Mouse (Mus musculus): ENCODE measurements around the gene Ptprb. TPM values are rescaled to one million over a fixed set of nuclear protein-coding genes. Genes with fewer than 3 reads are reported as not detected.

The Ptprb gene
- total and polyA plus RNA-seq, 3 experiments = not detected

DNA sequence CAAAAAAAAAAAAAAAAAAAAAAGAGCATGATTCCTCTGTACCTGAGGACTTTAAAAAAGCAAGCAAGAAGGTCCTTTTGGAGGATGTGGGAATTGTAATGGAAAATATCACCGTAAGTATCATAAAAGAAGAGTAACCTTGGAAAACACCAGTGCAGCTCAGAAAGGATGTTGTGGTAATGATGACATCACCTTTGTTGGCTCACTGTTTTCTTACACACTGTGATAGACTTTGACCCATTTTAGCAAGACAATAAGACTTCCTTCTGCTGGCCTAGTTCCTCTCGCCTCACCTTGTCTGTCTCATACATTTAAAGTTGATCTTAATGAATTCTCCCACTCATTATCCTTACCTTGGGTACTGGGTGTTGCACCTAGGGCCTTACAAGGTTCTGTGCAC, 147.2 kb downstream of the Ptprb start:
- no peak for DNase-seq (ENCODE audit: low read depth, low spot score)
- H3K27ac ChIP-seq (ENCODE audit: control insufficient read depth, low read depth, low read length) = no peak overlapping the region
- no peak overlapping the region for H3K9ac ChIP-seq (ENCODE audit: control insufficient read depth, low read depth, low read length, poor library complexity, severe bottlenecking)
- no peaks in the 10 kb centered on the region for H3K36me3 ChIP-seq (ENCODE audit: control insufficient read depth in 1 of 2, insufficient read depth in 2 of 2, low read length in 2 of 2)
- TF ChIP-seq MAFK (IDR thresholded peaks at IDR 0.05; ENCODE audit: borderline replicate concordance, low read depth, low read length) (no peak), MYC (IDR thresholded peaks at IDR 0.05; ENCODE audit: low read depth, low read length) (no peak), MEF2A (IDR thresholded peaks at IDR 0.05; ENCODE audit: extremely low read depth, insufficient replicate concordance, low read depth, low read length, poor library complexity, severe bottlenecking) (no peak), TCF12 (IDR thresholded peaks at IDR 0.05; ENCODE audit: low read depth, low read length) (no peak), ZKSCAN1 (IDR thresholded peaks at IDR 0.05; ENCODE audit: low read depth, low read length) (no peak), RCOR1 (IDR thresholded peaks at IDR 0.05; ENCODE audit: low read depth, low read length) (no peak), UBTF (IDR thresholded peaks at IDR 0.05; ENCODE audit: borderline replicate concordance, insufficient read depth, low read depth, low read length) (no peak), ETS1 (IDR thresholded peaks at IDR 0.05; ENCODE audit: low read depth, low read length) (no peak), JUND (IDR thresholded peaks at IDR 0.05; ENCODE audit: low read depth, low read length) (no peak), MYB (IDR thresholded peaks at IDR 0.05; ENCODE audit: low read depth, low read length) (no peak), HCFC1 (IDR thresholded peaks at IDR 0.05; ENCODE audit: low read depth, low read length) (no peak), USF1 (IDR thresholded peaks at IDR 0.05; ENCODE audit: low read depth, low read length) (no peak), POLR2AphosphoS2 (IDR thresholded peaks at IDR 0.05; ENCODE audit: low read length) (no peak), TAL1 (IDR thresholded peaks at IDR 0.05; ENCODE audit: low read length) (no peak), CHD1 (IDR thresholded peaks at IDR 0.05; ENCODE audit: low read depth, low read length) (no peak)
- H3K27me3 ChIP-seq (ENCODE audit: control insufficient read depth in 1 of 2, insufficient read depth in 2 of 2, low read length in 2 of 2) = no peaks in the 10 kb centered on the region
- no peaks in the 10 kb centered on the region for H3K79me2 ChIP-seq (ENCODE audit: control insufficient read depth, insufficient read depth, low read length, poor library complexity)
- H3K9me3 ChIP-seq (replicated peaks; ENCODE audit: insufficient read depth, low read length) = no peaks in the 10 kb centered on the region
- H3K4me1 ChIP-seq (ENCODE audit: control insufficient read depth in 1 of 2, insufficient read depth in 2 of 2, low read length in 2 of 2) = no peaks in the 10 kb centered on the region
- H3K4me3 ChIP-seq (ENCODE audit: control insufficient read depth in 1 of 2, insufficient read depth in 1 of 2, low read depth in 2 of 2, low read length in 2 of 2) = no peak overlapping the region

DNA sequence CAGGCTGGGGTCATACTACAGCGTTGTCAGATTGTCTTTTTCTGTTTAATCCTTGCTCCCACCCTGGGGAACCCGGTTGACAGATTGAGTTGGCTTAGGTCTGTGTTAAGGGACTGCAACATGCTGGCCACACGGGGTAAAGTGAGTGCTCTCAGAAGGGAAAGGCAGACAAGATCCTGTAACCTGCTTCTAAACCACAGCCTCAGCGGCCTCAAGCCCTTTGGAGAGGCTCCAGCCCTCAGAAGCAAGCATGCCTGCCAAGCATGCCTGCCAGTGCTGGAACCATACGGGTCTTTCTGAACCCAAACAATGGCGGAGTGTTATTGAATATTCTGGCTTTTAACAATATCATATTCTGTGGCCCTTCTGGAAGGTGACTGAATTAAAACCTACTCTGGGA, 149.6 kb downstream of the Ptprb start:
- no peaks in the 10 kb centered on the region for H3K4me1 ChIP-seq (ENCODE audit: control insufficient read depth in 1 of 2, insufficient read depth in 2 of 2, low read length in 2 of 2)
- no peak overlapping the region for H3K9ac ChIP-seq (ENCODE audit: control insufficient read depth, low read depth, low read length, poor library complexity, severe bottlenecking)
- no peak overlapping the region for H3K27ac ChIP-seq (ENCODE audit: control insufficient read depth, low read depth, low read length)
- DNase-seq (ENCODE audit: low read depth, low spot score) = no peak
- TF ChIP-seq CTCF (IDR thresholded peaks at IDR 0.05 in 2 of 3, conservative IDR thresholded peaks at IDR 0.05 in 1 of 3; ENCODE audit: control insufficient read depth in 1 of 3, insufficient read depth in 1 of 3, low read depth in 2 of 3, low read length in 3 of 3, poor library complexity in 1 of 3, severe bottlenecking in 1 of 3) (no peak), TBP (IDR thresholded peaks at IDR 0.05; ENCODE audit: low read depth, low read length) (no peak), ZMIZ1 (IDR thresholded peaks at IDR 0.05; ENCODE audit: low read depth, low read length) (no peak), TCF12 (IDR thresholded peaks at IDR 0.05; ENCODE audit: low read depth, low read length) (no peak), HCFC1 (IDR thresholded peaks at IDR 0.05; ENCODE audit: low read depth, low read length) (no peak), BHLHE40 (IDR thresholded peaks at IDR 0.05; ENCODE audit: borderline replicate concordance, low read depth, low read length) (no peak), ETS1 (IDR thresholded peaks at IDR 0.05; ENCODE audit: low read depth, low read length) (no peak), USF2 (IDR thresholded peaks at IDR 0.05; ENCODE audit: borderline replicate concordance in 1 of 2, insufficient read depth in 1 of 2, low read depth in 1 of 2, low read length in 2 of 2) (no peak), RCOR1 (IDR thresholded peaks at IDR 0.05; ENCODE audit: low read depth, low read length) (no peak), JUND (IDR thresholded peaks at IDR 0.05; ENCODE audit: low read depth, low read length) (no peak), POLR2A (IDR thresholded peaks at IDR 0.05; ENCODE audit: control insufficient read depth in 1 of 2, insufficient read depth in 1 of 2, low read depth in 1 of 2, low read length in 2 of 2, poor library complexity in 1 of 2) (no peak), ZC3H11A (IDR thresholded peaks at IDR 0.05; ENCODE audit: low read depth, low read length) (no peak), MEF2A (IDR thresholded peaks at IDR 0.05; ENCODE audit: extremely low read depth, insufficient replicate concordance, low read depth, low read length, poor library complexity, severe bottlenecking) (no peak), NRF1 (IDR thresholded peaks at IDR 0.05; ENCODE audit: insufficient read depth, low read depth, low read length, poor library complexity, severe bottlenecking) (no peak), MAFK (IDR thresholded peaks at IDR 0.05; ENCODE audit: borderline replicate concordance, low read depth, low read length) (no peak), KAT2A (conservative IDR thresholded peaks at IDR 0.05; ENCODE audit: low read depth, low read length) (no peak), E2F4 (IDR thresholded peaks at IDR 0.05; ENCODE audit: borderline replicate concordance, low read depth, low read length) (no peak)
- H3K9me3 ChIP-seq (replicated peaks; ENCODE audit: insufficient read depth, low read length) = no peaks in the 10 kb centered on the region
- no peak overlapping the region for H3K4me3 ChIP-seq (ENCODE audit: control insufficient read depth in 1 of 2, insufficient read depth in 1 of 2, low read depth in 2 of 2, low read length in 2 of 2)
- no peaks in the 10 kb centered on the region for H3K79me2 ChIP-seq (ENCODE audit: control insufficient read depth, insufficient read depth, low read length, poor library complexity)
- no peaks in the 10 kb centered on the region for H3K27me3 ChIP-seq (ENCODE audit: control insufficient read depth in 1 of 2, insufficient read depth in 2 of 2, low read length in 2 of 2)
- no peaks in the 10 kb centered on the region for H3K36me3 ChIP-seq (ENCODE audit: control insufficient read depth in 1 of 2, insufficient read depth in 2 of 2, low read length in 2 of 2)
